Mouse (Mus musculus): ENCODE data around the gene Arhgap1.

DNA sequence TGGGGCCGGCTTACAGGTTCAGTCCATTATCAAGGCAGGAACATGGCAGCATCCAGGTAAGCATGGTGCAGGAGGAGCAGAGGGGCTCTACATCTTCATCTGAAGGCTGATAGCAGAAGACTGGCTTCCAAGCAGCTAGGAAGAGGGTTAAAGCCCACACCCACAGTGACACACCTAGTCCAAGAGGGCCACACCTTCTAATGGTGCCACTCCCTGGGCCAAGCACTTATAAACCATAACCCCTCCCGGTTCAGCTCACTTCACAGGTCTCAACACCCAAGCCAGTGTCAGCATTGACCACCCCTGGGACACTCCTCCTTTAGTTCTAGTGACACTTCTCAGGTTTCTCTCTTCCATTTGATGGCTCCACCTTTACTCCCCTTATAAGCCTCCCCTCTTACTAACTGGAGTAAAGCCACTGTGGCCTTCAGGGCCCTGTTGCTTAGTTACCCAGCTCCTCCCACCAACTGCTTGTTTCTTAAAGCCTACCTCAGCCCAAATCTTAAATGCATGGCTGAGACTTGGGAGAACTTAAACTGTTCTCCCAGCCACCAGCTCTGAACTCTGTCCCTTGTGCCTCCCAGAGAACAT lies 6.7 kb upstream of the Arhgap1 start:
- TF ChIP-seq CTCF (IDR thresholded peaks at IDR 0.05; ENCODE audit: low read depth), result no peak
- TF ChIP-seq EP300 (IDR thresholded peaks at IDR 0.05; ENCODE audit: low read depth), result no peak
